Mouse (Mus musculus): ENCODE results near the gene Etfdh.

DNA sequence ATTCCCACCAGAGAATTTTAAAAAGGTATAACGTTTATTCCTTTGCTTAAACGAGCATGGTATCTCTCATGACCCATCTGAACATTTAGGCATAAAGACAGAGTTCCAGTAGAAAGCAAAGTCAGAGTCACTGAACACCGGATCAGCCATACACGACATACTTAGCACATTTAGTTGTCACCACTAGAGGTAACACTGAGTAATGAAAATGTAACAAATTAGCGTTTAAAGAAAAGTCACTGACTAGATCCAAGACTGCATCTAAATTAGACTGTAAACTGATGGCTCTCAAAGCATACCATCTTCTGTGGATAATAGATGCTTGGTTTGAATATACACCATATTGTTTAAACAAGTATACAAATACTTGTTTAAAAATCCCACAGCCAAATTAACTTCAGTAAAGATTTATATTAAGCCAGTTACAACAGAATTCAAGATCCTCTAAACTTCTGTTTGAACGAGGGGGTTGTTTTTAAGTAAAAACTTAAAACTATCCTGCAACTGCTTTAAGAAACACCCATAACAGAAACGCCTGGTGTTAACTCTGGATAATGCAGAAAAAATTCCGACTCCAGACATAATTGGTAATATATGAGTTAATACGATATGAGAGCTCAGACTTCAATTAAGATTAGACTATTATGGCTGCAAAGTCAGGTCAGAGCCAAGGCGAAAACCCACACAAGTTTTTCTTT lies 1.7 kb downstream of the Etfdh start:
- TF ChIP-seq CTCF (IDR thresholded peaks at IDR 0.05) (peak; percentile 49), EP300 (IDR thresholded peaks at IDR 0.05) (no peak)

Measured in lung, postnatal 0 days (tissue).